Mouse (Mus musculus) embryonic facial prominence, embryonic 11.5 days (tissue): ENCODE results near the gene Cop1. TPM values are rescaled to one million over a fixed set of nuclear protein-coding genes. Genes with fewer than 3 reads are reported as not detected.

Source experiments
- ATAC-seq: fragments of 200-750 bp; cut with Nextera tagmentation; replicated peaks from 2 replicates; pipeline ENCODE4 v1.8.0; 2017; ENCODE audit warnings: low read depth; ENCODE audit not compliant: insufficient number of reproducible peaks, low FRiP score, low TSS enrichment
- DNase-seq: peaks from one replicate; pipeline ENCODE4 v3.0.0-alpha.2; 2015; ENCODE audit warnings: low spot score
- H3K27ac ChIP-seq: fragments of 300-500 bp; sonication (generic); replicated peaks from 2 replicates; pipeline ENCODE4 v1.5.1; 2014; ENCODE audit warnings: mild to moderate bottlenecking, low read depth, low read length, control low read depth
- H3K27me3 ChIP-seq: fragments of 300-500 bp; sonication (generic); 2 replicates; pipeline ENCODE4 v1.6.1; 2014; ENCODE audit warnings: mild to moderate bottlenecking, low read length, moderate library complexity, mixed read lengths; ENCODE audit not compliant: control insufficient read depth, insufficient read depth
- H3K36me3 ChIP-seq: fragments of 300-500 bp; sonication (generic); replicated peaks from 2 replicates; pipeline ENCODE4 v1.6.1; 2014; ENCODE audit warnings: low read depth, mild to moderate bottlenecking, low read length, moderate library complexity, mixed read lengths; ENCODE audit not compliant: control insufficient read depth, insufficient read depth
- H3K4me1 ChIP-seq: fragments of 300-500 bp; sonication (generic); 2 replicates; pipeline ENCODE4 v1.6.1; 2014; ENCODE audit warnings: low read length, mixed read lengths; ENCODE audit not compliant: control insufficient read depth, insufficient read depth
- H3K4me2 ChIP-seq: fragments of 300-500 bp; sonication (generic); 2 replicates; pipeline ENCODE4 v1.6.1; 2014; ENCODE audit warnings: low read depth, mild to moderate bottlenecking, control low read depth, low read length, moderate library complexity
- H3K4me3 ChIP-seq: fragments of 300-500 bp; sonication (generic); 2 replicates; pipeline ENCODE4 v1.5.1; 2014; ENCODE audit warnings: low read depth, low read length, control low read depth
- H3K9ac ChIP-seq: fragments of 300-500 bp; sonication (generic); replicated peaks from 2 replicates; pipeline ENCODE4 v1.6.1; 2014; ENCODE audit warnings: mild to moderate bottlenecking, control low read depth, low read length
- H3K9me3 ChIP-seq: fragments of 300-500 bp; sonication (generic); replicated peaks from 2 replicates; pipeline ENCODE4 v1.6.1; 2016; ENCODE audit warnings: mild to moderate bottlenecking, low read length, inconsistent platforms, mixed read lengths; ENCODE audit not compliant: control insufficient read depth
- WGBS: fragments of 180-500 bp; shearing (Covaris S2); extraction: QIAGEN DNeasy Blood & Tissue Kit; methylation state at CpG from one replicate; pipeline ENCODE4 v1.1.7; 2014; 5-methylcytosine and 5-hydroxymethylcytosine counted together
- polyA plus RNA-seq: library from polyadenylated mRNA; unstranded; fragments of >200 nt; fragmentation: Nextera tagmentation; extraction: Ambion mirVana; gene quantifications from 2 replicates; pipeline ENCODE4 v1.2.1, GENCODE M21; 2014

The Cop1 gene
- polyA plus RNA-seq, 1 experiment from 2014 or later = 150 TPM

GRCm38 (mm10) chr1:159254906-159255685, 23.0 kb downstream of the Cop1 start:
- H3K4me1 ChIP-seq = no peaks in the 10 kb centered on the region
- no peaks in the 10 kb centered on the region for H3K27me3 ChIP-seq
- H3K9ac ChIP-seq = no peak overlapping the region
- WGBS = 88% methylated on average over 5 of the region's 5 CpGs
- H3K36me3 ChIP-seq = no peaks in the 10 kb centered on the region; the same call in 1 of the 2 replicates
- ATAC-seq (no peak), DNase-seq (no peak)
- H3K4me3 ChIP-seq = no peak overlapping the region
- no peak overlapping the region for H3K4me2 ChIP-seq
- no peaks in the 10 kb centered on the region for H3K9me3 ChIP-seq
- H3K27ac ChIP-seq = no peak overlapping the region

- Histone ChIP-seq H3K27ac (no peak overlapping the region), H3K4me1 (no peaks in the 10 kb centered on the region), H3K27me3 (no peaks in the 10 kb centered on the region), H3K4me3 (no peak overlapping the region), H3K36me3 (no peaks in the 10 kb centered on the region; the same call in 1 of the 2 replicates), H3K4me2 (no peak overlapping the region), H3K9ac (no peak overlapping the region), H3K9me3 (no peaks in the 10 kb centered on the region)
- WGBS = 86% methylated on average over 1 of the region's 1 CpGs
- DNase-seq (no peak), ATAC-seq (no peak)
Observed at GRCm38 (mm10) chr1:159256543-159256942, 24.4 kb downstream of the Cop1 start.

- Histone ChIP-seq H3K4me3 (no peak overlapping the region), H3K27ac (no peak overlapping the region), H3K27me3 (no peaks in the 10 kb centered on the region), H3K9me3 (no peaks in the 10 kb centered on the region), H3K4me2 (no peak overlapping the region), H3K4me1 (no peaks in the 10 kb centered on the region), H3K36me3 (no peaks in the 10 kb centered on the region), H3K9ac (no peak overlapping the region)
- ATAC-seq = no peak
- 96% methylated on average over 3 of the region's 3 CpGs for whole genome bisulfite sequencing
- DNase-seq = no peak
Observed at GRCm38 (mm10) chr1:159263820-159264219, 31.7 kb downstream of the Cop1 start.

- DNase-seq = no peak
- H3K4me1 ChIP-seq = no peaks in the 10 kb centered on the region
- no peaks in the 10 kb centered on the region for H3K36me3 ChIP-seq
- H3K27me3 ChIP-seq = no peaks in the 10 kb centered on the region
- H3K4me3 ChIP-seq = no peak overlapping the region
- H3K9me3 ChIP-seq = no peaks in the 10 kb centered on the region
- no peak overlapping the region for H3K4me2 ChIP-seq
- H3K27ac ChIP-seq = no peak overlapping the region
- ATAC-seq = no peak
- 85% methylated on average over 1 of the region's 1 CpGs for WGBS
- no peak overlapping the region for H3K9ac ChIP-seq
Observed at GRCm38 (mm10) chr1:159280072-159280471, 48.0 kb downstream of the Cop1 start.

- Histone ChIP-seq H3K9ac (no peak overlapping the region), H3K27ac (no peak overlapping the region), H3K27me3 (no peaks in the 10 kb centered on the region), H3K9me3 (no peaks in the 10 kb centered on the region), H3K4me2 (no peak overlapping the region), H3K36me3 (no peaks in the 10 kb centered on the region), H3K4me1 (no peaks in the 10 kb centered on the region), H3K4me3 (no peak overlapping the region)
- ATAC-seq (no peak), DNase-seq (no peak)
- 81% methylated on average over 1 of the region's 1 CpGs for WGBS
Observed at GRCm38 (mm10) chr1:159281861-159282260, 49.7 kb downstream of the Cop1 start.

GRCm38 (mm10) chr1:159286833-159287232, 54.7 kb downstream of the Cop1 start:
- H3K4me3 ChIP-seq = no peak overlapping the region
- no peaks in the 10 kb centered on the region for H3K27me3 ChIP-seq
- no peak overlapping the region for H3K9ac ChIP-seq
- H3K4me2 ChIP-seq = no peak overlapping the region
- no peak overlapping the region for H3K27ac ChIP-seq
- no peaks in the 10 kb centered on the region for H3K36me3 ChIP-seq
- WGBS = 57% methylated on average over 1 of the region's 1 CpGs
- DNase-seq = no peak
- no peaks in the 10 kb centered on the region for H3K4me1 ChIP-seq
- ATAC-seq = no peak
- H3K9me3 ChIP-seq = no peaks in the 10 kb centered on the region

GRCm38 (mm10) chr1:159290219-159290618, 58.1 kb downstream of the Cop1 start:
- Histone ChIP-seq H3K9me3 (no peaks in the 10 kb centered on the region), H3K4me1 (no peaks in the 10 kb centered on the region), H3K4me3 (no peak overlapping the region), H3K27me3 (no peaks in the 10 kb centered on the region), H3K36me3 (no peaks in the 10 kb centered on the region), H3K4me2 (no peak overlapping the region), H3K27ac (no peak overlapping the region), H3K9ac (no peak overlapping the region)
- ATAC-seq = no peak
- DNase-seq = peak; percentile 57

- WGBS = 100% methylated on average over 2 of the region's 2 CpGs
- no peak for DNase-seq
- ATAC-seq = no peak
- Histone ChIP-seq H3K9ac (no peak overlapping the region), H3K36me3 (no peaks in the 10 kb centered on the region), H3K4me2 (no peak overlapping the region), H3K27me3 (no peaks in the 10 kb centered on the region), H3K27ac (no peak overlapping the region), H3K9me3 (no peaks in the 10 kb centered on the region), H3K4me1 (no peaks in the 10 kb centered on the region), H3K4me3 (no peak overlapping the region)
Observed at GRCm38 (mm10) chr1:159290859-159291258, 58.7 kb downstream of the Cop1 start.
